Mouse (Mus musculus) adrenal gland, postnatal 10 days (tissue): ENCODE measurements around the gene Ptges2. TPM values are rescaled to one million over a fixed set of nuclear protein-coding genes. Genes with fewer than 3 reads are reported as not detected.

Experiments used
- DNase-seq: peaks from one replicate; pipeline ENCODE4 v3.0.0; 2021; ENCODE audit warnings: mixed read lengths
- total RNA-seq, 2 experiments: library from RNA; stranded (reverse); gene quantifications; 2 replicates each; pipeline ENCODE4 v1.2.3; 2021

The Ptges2 gene
- total RNA-seq, 2 experiments from 2014 or later = 91.7 to 98.5 TPM

DNA sequence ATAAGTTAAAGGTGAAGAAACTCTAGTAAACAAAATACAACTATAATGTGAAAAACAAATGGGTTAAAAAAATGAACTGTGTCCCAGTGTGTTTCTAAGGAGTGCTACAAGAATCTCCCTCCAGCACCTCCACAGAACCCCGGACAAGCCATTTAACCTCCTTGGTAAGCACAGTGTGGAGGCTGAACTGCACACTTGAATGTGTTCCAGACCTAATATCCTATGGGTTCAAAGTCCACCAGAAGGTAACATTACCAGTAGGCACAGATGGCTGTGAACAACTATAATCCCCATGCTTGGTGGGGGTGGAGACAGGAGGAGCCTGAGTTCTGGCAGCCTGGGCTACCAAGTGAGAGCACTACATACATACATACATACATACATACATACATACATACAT is 44.9 kb downstream of the Ptges2 start:
- no peak for DNase-seq

DNA sequence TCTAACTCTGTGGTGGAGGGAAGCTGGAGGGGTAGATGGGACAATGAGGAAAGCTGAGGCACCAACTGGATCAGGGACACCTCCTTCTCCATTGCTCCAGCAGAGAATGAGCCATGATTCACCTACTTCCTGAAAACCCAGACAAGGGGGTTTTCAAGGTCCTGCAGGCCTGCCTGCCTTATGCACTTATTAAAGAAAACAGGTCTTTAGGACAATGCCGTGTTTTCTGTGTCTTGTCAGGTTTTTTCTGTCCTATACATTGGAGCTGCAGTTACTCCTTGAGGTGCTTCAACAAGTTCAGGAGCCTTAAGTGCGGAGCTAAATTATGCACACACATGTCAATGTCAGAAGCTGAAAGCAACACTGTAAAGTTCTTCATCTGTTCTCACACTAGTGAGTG is 45.9 kb downstream of the Ptges2 start:
- DNase-seq = no peak

DNA sequence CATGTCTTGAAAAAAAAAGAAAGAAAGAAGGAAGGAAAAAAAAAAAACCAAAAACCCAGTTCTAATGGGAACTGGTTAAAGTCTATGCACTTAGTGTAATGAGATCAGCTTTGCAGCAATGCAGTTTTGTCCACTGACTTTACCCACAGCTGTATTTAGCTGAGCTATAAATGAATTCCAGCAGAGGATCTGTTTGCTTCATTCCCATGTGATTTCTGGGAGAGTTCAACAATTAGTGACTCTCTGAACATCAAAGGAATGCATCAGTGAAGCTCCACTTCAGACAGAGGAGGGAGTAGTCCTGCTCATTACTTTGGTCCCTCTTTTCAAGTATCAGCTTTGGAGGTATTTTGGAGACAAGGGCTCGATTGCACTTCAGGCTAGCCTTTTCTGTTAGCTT is 49.8 kb downstream of the Ptges2 start:
- no peak for DNase-seq

DNA sequence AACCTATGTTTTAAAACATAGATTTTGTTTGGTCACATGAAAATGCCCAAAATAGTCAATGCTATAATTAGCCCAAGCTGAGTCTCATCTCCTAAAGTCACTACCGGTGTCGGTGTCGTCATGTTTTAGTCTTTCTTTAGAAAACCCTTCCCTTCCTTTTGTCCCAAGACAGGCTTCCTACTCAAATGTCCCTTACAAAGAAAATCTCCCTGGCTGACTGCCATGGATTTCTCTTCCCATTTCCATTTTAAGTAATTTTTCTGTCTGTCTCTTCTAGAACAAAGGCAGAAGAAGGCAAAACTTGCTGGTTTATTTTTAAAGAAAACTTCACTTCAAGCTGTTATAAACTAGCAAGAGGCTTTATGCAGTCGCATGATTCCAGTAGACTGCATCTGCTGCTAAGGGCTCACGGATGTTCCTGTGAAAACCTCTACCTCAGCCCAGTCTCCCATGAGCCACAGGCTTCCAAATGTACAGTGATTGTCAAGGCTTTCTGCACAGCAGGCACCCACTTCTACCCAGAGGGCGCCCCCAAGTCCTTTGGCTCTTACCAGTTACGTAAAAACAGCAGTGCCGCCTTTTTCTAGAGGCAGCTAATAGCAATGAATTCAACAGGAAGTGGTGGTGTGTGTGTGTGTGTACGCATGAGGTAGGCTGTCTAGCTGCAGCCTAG is 51.7 kb downstream of the Ptges2 start:
- DNase-seq = no peak

DNA sequence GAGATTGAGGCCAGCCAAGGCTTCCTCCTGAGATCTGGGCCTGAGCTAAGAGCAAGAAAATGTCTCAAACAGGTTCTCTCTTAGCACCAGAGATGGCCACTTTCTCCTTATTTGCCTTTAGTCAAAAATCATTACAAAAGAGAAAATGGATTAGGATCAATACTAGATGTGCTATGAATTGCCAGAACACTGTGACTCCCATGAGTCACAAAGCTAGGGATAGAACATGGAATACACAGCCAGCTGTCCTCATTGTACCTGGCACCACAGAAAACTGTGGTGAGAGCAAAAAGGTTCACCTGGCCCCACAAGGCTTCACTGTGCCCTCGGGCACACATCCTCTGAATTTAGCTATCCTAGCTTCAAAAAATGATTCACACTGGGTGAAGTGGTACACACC is 52.8 kb downstream of the Ptges2 start:
- no peak for DNase-seq

DNA sequence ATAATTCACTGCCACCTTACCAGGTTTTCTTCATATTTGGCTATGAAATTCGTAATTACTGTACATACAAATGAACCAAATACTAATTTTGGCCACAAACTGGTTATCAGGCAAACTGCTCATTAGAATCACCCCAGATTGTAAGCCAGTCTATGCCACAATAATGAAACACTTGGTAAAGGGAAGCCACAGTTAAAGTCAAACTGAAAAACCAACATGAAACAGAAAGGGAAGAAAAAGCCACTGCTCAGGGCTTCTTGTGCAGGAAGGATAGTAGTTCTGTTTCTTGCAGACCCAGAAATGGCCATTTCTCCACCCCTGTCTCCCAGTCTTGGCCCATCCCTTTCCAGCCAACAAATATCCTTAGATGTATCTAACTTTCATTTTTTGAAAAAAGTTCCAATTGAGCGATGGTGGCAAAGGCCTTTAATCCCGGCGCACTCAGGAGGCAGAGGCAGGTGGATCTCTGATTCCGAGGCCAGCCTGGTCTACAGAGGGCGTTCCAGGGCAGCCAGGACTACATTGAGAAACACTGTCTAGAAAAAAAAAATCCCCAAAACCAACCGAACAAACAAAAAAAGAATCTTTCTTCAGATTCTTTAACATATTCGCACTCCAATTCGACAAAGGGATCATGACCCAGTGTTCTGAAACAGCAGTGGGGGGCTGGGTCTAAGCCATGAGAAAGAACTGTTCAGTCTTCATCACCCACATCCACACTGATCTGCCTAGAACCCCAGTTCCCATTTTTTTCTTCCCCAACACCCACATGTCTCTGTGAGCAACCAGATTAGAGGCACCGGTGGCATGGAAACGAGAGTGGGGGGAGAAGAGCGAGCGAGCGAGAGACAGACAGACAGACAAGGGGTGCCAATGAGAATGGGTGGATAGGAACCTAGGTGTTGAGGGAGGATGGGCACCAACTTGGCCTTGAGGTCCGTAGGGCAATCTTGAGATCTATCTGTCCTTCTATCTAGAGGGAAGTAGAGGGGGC is 54.4 kb downstream of the Ptges2 start, which contains the start of gene Naif1:
Gene Naif1 (plus strand): TSS at position 697 of the 994 bp plus-strand sequence.
- no peak for DNase-seq

DNA sequence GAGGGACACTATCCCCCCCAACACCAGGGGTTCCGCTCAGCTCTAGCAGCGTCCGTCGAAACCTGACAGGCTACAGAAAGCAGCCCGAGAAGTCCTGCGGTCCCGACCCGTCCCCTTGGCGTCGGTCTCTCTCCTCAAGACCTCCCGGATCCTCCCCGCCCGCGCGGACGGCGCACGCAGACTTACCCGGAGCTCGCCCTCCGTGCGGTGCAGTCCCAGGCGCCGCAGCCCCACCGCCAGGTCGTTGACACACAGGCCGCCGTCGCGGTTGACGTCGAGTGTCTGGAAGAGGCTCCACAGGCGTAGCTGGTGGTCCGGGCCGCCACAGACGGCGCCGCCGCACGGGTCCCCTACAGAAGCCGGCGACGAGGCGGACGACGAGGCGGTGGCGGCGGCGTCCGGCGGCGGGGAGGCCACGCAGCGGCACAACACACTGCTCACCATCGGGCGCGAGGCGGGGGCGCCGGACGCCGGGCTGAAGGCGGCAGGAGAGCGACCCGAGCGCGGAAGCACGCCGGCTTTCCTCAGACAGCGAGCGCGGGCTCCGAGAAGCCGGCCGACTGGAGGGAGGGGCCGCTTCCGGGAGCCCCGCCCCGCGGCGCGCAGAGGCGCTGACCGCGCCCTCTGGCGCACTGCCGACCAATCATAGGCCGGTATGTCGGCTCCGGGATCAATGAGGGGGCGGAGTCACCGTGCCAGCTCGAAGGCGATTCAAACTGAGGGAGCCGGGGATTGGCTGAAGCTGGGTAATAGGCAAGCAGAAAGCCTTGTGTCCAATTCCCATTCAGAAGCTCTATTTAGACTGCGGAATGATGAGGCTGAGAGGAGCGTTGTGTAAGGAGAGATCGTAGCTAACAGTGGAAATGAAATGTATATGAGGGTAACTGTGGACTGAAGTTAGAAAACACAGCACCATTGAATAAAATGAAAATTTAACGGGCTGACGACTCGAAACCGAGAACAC is 55.5 kb downstream of the Ptges2 start, which contains the start of gene Slc25a25:
Gene Slc25a25 (minus strand): TSS at position 565 of the 964 bp plus-strand sequence.
- peak; percentile 99 for DNase-seq

DNA sequence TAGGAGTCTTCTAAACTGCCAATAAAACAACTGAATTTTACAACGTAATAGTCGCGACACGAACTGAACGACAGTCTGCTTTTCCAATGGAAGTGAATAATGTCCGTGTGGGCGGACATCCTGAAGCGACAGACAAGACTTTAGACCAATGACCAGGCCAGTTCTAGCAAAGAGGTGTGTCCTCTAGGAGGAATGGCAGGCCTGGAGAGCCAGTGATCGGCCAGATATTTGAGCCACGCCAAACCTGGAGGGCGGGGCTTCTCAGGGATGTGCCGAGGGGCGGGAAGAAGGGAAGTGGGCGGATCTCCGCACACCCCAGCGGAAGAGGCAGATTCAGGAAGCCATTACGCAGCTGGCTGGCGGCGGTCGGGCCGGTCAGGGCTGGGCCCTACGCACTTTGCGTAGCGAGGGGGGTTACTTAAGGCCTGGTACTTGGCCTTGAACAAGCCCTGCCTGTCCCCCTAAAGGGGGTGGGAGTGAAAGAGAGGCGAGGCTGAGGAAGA is 56.2 kb downstream of the Ptges2 start:
- DNase-seq = peak; percentile 98

DNA sequence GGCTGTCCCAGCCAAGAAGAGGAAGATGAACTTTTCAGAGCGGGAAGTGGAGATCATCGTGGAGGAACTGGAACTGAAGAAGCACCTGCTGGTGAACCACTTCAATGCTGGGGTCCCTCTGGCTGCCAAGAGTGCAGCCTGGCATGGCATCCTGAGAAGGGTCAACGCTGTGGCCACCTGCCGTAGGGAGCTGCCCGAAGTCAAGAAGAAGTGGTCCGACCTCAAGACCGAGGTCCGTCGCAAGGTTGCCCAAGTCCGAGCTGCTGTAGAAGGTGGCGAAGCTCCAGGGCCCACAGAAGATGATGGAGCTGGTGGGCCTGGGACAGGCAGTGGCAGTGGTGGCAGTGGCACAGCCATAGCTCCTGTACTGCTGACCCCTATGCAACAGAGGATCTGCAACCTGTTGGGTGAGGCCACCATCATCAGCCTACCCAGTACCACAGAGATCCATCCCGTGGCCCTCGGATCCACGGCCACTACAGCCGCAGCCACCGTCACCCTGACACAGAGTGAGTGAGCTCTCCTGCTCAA is 56.8 kb downstream of the Ptges2 start:
- no peak for DNase-seq

DNA sequence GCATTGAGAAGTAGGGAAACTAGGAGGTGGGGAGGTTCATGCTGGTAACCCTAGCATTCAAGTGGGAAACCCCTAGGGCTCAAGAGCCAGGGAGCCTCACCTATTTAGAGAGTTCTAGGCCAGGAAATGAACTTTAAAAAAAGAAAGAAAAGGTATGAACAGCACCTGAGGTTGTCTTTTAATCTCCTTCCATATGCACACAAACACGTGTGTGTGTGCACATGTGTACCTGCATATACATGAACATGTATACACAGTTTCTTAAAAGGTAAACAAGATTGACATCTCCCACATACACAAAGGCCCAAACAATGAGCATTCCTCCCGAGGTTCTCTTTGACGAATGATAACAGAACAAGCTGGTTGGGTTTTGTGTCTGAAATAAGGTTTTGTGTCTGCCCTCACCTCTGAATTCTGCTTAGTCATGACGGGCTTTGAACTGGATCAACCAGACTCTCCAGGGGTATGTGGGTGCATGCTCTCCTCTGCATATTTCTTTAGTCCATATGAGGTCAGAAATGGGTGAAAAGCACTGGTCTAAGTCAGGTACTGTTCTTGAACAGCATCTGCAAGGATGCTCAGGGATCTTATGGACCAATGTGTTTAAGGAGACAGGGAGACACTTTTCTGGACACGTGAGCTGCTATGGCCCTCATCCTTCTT is 58.1 kb downstream of the Ptges2 start:
- no peak for DNase-seq

DNA sequence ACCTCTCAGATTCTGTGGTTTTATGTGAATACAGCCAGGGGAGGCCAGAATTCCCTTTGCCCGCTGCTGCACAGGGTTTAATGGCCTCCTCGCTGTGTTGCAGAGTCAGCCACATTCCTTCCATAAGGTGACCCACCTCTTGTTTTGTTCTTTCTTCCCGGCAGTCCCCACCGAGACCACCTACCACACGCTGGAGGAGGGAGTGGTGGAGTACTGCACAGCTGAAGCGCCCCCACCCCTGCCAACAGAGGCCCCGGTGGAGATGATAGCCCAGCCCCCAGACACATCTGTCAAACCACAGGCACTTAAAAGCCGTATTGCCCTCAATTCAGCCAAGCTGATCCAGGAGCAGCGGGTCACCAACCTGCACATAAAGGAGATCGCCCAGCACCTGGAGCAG is 58.9 kb downstream of the Ptges2 start:
- no peak for DNase-seq

DNA sequence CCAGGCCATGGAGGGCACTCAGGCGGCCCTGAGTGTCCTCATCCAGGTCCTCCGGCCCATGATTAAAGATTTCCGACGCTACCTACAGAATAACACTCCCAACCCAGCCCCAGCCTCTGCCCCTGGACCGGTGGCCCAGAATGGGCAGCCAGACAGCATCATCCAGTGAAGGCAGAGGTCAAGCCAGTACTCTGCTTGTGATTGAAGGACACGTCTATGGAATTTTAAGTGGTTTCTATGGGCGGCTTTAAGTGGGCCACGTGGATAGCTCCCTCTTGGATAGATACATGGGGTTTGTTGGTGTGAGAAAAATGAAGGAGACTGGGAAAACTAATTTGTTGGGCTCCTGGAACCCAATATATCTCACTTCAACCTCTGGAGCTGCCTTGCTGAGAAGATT is 59.4 kb downstream of the Ptges2 start:
- DNase-seq = no peak

Other genes starting within 250 kb of the Ptges2 start
- gene Prrc2b, start 244.8 kb upstream of the Ptges2 start, total RNA-seq = 100 to 1,000 TPM in 1 of 2 experiments, 10 to 100 TPM in 1; 83.4 to 102 TPM
- 10 to 100 TPM; 29.9 to 49.3 TPM for gene Pomt1, start 159.3 kb upstream of the Ptges2 start, total RNA-seq
- gene Uck1, start 135.7 kb upstream of the Ptges2 start, total RNA-seq = 100 to 1,000 TPM; 129 to 184 TPM
- 10 to 100 TPM; 62.1 to 77.3 TPM for gene Golga2, start 108.5 kb upstream of the Ptges2 start, total RNA-seq
- gene Swi5, start 107.8 kb upstream of the Ptges2 start, total RNA-seq = 100 to 1,000 TPM; 248 to 255 TPM
- 10 to 100 TPM; 49.0 to 63.5 TPM for gene Ciz1, start 43.6 kb upstream of the Ptges2 start, total RNA-seq
- 10 to 100 TPM; 15.8 to 23.8 TPM for gene Dnm1, start 42.6 kb upstream of the Ptges2 start, total RNA-seq
- gene 1110008P14Rik, start 14.0 kb upstream of the Ptges2 start, total RNA-seq = 100 to 1,000 TPM; 143 to 149 TPM
- 10 to 100 TPM; 12.0 to 21.8 TPM for gene Lcn2, start 7.6 kb upstream of the Ptges2 start, total RNA-seq
- gene Naif1, start 54.6 kb downstream of the Ptges2 start, total RNA-seq = 1 to 10 TPM; 3.6 to 3.7 TPM
- 100 to 1,000 TPM in 1 of 2 experiments, 10 to 100 TPM in 1; 36.5 to 121 TPM for gene Slc25a25, start 55.5 kb downstream of the Ptges2 start, total RNA-seq
- gene Fam102a, start 139.4 kb downstream of the Ptges2 start, total RNA-seq = 10 to 100 TPM; 24.6 to 26.8 TPM
- 10 to 100 TPM; 44.4 to 49.9 TPM for gene Dpm2, start 175.0 kb downstream of the Ptges2 start, total RNA-seq
- not detected for gene Pip5kl1, start 178.9 kb downstream of the Ptges2 start, total RNA-seq
- not detected for gene 9430097D07Rik, start 179.8 kb downstream of the Ptges2 start, total RNA-seq
- 10 to 100 TPM; 14.3 to 14.7 TPM for gene St6galnac4, start 191.2 kb downstream of the Ptges2 start, total RNA-seq
- 10 to 100 TPM; 55.2 to 64.1 TPM for gene St6galnac6, start 203.8 kb downstream of the Ptges2 start, total RNA-seq
- gene Ak1, start 225.9 kb downstream of the Ptges2 start, total RNA-seq = 100 to 1,000 TPM in 1 of 2 experiments, 10 to 100 TPM in 1; 71.5 to 143 TPM